Mouse (Mus musculus): Measurements from ENCODE around the gene Nipa1.
A peak's percentile ranks its signal among the peaks of the same experiment; 100 is the strongest.
"Not testable (repeated sequence)": the region's sequence is repeated elsewhere in the genome, so short reads cannot be mapped to it uniquely, and the experiment has no call there.

The Nipa1 gene

DNA sequence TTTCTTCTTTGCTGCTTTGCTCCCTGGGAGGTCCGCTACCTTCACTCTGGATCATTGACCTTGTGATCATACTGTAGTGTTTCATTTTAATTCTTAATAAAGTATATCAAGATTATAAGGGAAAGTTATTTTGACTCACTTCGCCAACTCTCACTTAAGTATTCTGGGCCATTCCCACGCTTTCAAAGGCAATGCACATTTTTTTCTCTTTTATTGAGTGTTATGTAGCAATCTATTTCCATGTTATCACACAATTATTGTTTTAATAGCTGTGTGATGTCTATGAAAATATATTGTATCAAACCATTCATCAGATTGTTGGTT is at the start of gene Nipa1:
Nipa1 (minus strand) TSS at position 25 of the 324 bp plus-strand sequence.
- no peak for DNase-seq (ENCODE audit: low spot score)

DNA sequence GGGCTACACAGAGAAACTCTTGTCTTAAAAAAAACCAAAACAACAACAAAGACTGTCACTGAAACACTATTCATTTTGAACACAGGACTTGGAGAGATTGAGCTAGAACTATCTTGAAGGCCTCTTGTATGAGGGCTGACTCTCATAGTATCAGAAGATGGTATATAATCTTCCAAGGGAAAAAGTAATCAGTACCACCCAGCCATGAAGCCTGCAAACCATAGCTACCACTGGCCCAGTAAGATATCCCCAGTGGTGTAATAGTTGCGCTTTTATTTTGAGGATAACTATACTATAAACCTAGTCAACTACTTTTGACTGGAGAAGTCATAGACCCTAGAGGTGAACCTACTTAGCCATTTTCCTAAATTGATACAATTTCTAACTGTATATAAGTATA is 46.9 kb upstream of the Nipa1 start:
- DNase-seq (ENCODE audit: low spot score): no peak

DNA sequence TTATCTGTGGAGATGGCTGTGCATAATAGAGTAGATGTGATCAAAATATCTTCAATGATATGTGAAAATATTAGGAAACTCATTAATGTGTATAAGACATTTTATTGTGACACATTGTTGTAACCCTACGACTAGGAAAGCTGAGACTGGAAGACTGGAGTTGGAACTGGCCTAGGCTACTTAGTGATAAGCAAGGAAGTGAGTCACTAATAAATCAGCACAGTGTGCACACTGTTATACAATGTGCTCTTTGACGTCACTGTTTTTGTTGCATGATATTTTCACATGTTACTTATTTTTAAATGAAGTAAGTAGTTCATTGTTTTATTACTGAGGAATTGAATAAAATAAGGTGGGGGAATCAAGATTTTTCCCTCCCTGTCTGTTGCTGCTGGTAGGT is 46.4 kb upstream of the Nipa1 start:
- DNase-seq (ENCODE audit: low spot score): no peak

DNA sequence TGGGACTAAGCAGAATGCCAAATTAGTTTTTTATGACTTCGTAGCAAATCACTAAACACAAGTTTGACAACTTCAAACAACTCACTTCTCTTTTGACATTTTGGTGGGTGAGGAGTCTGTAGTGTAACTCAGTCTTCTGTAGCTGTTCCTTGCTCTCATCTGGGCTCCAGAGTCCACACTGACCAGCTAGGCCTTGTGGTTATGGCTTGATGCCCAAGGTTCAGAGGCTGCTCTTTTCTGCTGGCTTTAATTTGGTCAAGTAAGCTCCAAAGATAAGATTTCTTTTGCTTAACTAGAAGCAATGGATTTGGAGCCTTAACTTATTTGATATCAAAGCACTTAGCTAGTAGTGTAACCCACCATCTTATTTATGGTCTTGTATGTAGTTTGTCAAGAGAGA is 45.1 kb upstream of the Nipa1 start:
- no peak for DNase-seq (ENCODE audit: low spot score)

DNA sequence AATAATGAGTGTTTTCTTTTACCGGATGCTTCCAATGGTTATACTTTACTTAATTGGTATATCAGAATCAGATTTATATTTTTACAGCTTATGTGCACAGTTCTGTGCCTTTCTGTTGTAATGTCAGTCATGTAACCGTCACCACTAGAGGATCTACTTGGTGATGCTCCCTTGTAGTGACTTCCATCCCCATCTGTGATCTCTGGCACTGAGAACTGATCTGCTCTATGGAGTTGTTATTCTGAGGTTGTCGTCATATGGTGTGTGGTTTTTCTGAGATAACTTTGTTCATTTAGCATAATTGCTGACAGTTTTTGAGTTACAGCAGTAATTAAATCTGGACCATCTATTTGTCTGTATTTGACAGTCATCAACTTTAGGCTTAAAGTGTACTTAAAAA is 35.6 kb upstream of the Nipa1 start:
- DNase-seq (ENCODE audit: low spot score): no peak

DNA sequence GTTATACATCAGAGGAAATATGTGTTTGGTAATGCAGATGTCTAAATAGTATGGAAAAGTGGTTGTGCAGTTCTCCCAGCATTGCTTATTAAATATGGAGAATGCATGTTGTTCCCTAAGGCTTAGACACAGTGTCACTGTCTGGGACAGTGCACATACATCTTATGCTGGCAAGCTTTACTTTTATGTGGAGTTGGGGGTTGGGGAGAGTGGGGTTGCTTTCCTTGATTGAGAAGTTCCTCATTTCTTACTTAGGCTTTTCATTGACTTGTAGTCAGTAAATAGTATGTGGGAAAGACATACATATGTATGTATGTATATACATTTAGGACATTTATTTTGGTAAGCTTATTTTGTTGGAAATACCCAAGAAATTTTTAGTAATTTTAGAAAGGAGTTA is 33.2 kb upstream of the Nipa1 start:
- no peak for DNase-seq (ENCODE audit: low spot score)

DNA sequence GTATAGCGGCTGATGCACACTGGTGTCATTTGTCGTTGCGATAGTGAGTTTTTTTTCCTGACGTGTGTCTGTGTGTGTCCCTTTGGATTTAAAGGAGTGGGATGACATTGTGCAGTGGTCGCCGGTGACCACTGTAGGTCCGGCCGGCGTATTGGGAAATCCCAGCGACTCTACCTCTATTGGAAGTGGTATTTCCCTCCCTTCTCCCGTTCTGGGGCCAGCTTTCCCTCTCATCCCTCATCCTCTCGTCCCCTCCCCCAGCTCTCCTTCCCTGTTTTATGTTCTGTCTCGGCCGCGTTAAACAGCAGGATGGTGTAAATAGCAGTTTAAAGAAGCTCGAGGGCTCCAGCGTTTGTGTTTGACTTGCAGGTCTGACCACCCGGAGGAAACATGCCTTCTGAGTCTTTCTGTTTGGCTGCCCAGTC is 30.7 kb upstream of the Nipa1 start:
- DNase-seq (ENCODE audit: low spot score): peak; percentile 10

DNA sequence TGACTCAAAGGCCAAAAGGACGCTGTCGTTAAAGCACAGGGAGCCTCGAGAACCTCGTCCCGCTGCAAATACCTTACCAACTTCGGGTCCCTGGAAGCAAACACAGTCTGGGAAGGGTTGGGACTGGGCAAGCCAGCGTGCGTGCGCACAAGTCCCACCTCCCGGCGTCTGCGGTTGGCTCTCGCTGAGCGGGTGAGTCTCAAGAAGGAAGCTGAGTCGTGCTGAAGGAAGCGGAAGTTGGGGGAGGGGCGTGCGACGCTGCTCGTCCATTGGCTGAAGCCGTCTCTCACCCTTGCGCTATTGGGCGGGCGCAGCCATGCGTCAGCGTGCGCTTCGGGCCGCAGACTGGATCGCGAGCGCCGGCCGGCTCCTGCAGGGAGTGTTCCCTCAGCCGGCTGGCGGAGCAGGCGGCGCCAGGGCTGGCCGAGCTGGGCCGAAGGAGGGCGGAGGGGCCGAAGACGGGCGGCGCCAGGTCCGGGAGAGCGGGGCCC is 30.1 kb upstream of the Nipa1 start, which contains the start of gene Herc2:
Herc2 (plus strand) TSS at position 366 of the 491 bp plus-strand sequence.
- peak; percentile 100 for DNase-seq (ENCODE audit: low spot score)

DNA sequence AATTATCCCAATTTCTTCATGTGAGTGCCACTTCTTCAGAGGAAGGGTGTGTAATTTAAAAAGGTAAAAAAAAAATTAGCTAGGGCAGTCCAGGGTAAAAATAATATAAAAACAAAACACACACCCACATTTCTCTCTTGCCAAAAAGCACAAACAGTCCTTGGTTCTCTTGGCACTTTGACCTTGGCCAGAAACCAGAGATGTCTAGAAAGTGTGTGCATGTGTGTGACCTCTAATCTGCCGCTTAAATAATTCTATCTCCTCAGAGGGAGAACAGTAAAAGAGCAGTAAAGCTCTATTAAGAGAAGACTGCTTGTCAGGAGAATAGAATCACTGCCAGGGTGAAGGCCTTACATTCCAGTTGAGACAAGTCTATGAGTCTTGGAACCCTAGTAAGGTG is 27.4 kb upstream of the Nipa1 start:
- no peak for DNase-seq (ENCODE audit: low spot score)

DNA sequence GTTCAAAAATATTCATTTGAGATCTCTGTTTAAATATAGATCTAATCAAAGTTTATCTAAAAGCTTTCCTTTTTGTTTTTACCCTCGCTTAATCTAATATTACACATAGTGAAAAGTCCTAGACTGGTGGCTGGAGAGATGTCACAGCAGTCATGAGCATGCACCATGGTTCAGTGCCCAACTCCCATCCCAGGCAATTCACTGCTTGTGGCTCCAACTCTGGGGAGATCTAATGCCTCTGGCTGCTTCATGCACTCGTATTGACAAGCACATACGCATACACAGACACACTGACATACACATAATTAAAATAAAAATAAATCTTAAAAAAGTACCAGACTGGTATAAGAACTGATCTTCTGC is 24.5 kb upstream of the Nipa1 start:
- DNase-seq (ENCODE audit: low spot score): no peak

DNA sequence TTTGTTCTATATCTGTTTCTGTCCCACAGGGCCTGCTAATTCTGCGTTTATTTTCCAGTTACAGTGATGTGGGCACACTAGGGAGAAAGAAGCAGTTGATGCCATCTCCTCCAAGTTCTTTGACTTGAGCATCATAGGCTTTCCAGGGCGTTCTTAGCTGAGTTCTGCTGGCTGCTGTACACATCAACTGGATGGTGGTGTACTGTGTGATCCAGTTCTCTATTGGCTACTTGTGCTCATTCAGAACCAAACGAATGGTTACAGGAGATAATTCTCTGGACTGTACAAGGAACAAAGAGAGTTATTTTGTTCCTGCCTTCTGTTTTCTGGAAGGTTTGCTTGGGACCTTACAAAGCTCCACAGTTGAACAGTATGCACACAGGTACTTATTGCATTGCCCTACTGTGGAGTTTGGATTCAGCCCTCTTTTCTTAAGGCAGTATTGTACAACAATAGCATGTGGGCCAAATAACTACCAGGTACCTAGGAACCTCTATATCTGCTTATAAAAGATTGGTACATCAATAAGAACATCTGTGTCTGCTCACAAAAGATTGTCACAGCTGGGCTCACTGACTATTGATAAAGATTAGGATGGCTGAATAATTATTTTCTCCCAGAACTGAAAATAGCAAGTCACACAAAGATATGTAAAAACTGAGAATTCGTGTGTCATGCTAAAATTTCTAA is 24.0 kb upstream of the Nipa1 start:
- DNase-seq (ENCODE audit: low spot score): no peak

DNA sequence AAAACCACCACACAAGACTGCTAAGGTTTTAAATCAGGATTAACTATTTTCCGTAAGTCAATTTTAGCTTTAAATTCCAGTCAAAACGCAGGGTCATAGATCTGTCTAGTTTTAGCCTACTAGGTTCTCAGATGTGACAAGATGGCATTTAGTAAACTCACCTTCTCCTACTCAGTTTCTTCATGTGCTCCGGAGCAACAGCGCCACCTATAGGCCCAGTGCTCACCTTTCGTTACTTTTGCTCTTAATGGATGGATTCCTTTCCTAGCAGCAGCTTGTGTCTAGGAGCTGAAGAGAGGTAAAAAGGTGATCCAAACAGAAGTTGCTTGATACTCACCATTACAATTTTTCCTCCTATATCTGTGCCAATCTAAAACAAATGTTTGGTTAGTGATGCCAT is 22.6 kb upstream of the Nipa1 start:
- peak; percentile 75 for DNase-seq (ENCODE audit: low spot score)

DNA sequence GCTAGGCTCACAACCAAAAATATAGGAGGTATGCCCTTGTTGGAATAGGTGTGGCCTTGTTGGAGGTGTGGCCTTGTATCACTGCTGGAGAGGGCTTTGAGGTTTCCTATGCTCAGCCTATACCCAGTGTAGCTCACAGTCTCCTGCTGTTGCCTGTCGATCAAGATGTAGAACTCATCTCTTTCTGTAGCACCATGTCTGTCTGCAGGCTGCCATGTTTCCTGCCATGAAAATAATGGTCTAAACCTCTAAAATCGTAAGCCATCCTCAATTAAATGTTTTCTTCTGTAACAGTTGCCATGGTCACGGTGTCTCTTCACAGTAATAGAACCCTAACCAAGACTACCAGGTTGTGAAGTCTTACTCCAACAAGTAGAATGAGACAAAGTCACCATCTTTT is 3.8 kb upstream of the Nipa1 start:
- no peak for DNase-seq (ENCODE audit: low spot score)

DNA sequence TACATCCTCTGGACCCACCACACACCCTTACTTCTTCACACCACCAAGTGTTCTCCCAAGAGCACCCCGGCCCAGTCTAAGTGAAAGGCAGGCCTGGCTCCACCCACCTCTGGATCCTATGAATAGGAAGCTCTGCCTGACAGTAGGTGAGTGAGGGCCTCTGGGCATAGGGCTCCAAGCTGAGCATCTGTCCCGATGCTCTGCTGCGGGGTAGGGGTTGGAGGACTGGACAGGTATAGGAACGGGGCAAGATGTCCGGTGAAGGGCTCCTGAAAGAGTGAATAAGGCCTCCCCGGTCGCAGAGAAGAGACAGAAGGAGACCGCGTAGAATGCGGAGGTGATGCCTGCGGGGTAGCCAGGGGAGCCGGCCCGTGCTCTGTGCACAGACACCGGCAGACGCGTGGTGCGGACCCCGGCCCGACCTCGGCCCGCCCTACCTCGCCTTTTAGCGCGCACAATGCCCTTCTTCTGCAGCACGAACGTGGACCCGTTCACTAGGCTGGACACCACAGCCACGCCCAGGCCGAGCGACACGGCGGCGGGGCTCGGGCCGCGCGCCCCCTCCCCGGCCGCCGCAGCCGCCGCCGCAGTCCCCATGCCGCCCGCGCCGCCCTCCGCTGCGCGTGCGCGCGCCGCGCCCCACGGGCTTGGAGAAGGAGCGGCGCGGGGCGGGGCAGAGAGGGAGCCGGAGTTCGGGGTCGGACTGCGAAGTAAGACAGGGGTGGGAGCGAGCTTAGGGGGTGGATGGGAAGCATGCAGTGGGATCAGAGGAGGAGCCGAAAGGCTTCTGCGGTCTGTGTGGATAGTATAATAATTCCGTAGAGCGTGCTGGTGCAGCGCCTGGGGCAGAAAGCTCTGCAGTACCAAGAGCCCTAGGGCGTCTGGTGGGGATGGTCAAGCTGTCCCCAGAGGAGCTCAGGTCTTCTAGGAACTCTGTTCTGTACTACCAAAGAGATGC is 503 bp downstream of the Nipa1 start:
- DNase-seq (ENCODE audit: low spot score): peak; percentile 22

DNA sequence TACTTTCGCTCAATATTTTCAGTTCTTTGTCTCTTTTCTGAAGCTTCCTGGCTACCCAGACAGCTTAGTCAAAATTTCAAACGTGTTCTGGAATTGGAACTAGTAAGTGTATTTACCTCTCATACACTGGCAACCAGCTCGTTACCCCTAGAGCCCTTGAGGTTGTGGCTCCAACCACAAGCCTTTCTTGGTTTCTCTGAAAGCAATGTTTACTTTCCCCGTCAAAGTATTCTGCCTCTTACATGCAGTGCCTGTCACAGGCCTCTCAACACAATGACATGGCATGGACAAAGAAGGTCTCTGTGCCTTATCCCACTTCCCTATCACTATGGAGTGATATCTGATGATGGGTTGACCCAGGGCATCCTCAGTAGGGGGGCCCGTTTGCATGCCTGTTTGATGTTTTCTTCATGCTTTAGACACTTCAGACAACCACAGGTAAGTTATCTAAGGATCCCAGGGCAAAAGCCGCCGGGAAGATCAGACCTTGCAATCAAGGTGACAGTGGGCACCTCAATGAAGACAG is 1.2 kb downstream of the Nipa1 start:
- DNase-seq (ENCODE audit: low spot score): peak; percentile 56

DNA sequence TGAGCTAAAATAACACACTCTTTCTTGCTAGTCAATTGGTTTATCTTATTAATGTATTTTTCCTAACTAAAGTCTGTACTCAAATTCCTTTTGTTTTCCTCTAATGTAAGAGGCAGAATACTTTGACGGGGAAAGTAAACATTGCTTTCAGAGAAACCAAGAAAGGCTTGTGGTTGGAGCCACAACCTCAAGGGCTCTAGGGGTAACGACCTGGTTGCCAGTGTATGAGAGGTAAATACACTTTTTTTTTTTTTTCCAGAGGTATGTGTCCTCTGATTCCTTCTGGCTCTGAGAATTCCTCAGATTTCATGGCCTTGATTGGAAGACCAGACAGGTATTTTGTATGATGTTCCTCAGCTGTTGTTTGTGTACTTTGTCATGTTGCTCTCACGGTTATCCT is 2.0 kb downstream of the Nipa1 start:
- DNase-seq (ENCODE audit: low spot score): peak; percentile 42

DNA sequence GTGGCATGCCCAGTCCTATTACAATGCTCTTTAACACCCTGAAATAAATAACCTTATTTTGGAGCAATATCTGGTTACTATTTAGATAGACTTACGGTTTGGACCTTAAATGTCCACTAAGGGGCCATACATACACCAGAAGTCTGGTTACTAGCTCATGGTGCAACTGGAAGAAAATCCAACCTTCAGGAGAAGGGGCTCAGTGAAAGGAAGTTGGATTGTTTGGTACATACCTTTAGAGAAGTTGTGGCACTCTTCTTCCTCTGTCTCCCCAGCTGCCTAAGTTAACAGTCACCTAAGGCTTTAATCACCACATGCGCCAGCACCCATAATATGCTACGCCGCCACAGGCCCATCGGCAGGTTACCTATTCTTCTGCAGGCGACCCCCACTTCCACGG is 3.9 kb downstream of the Nipa1 start:
- no peak for DNase-seq (ENCODE audit: low spot score)

DNA sequence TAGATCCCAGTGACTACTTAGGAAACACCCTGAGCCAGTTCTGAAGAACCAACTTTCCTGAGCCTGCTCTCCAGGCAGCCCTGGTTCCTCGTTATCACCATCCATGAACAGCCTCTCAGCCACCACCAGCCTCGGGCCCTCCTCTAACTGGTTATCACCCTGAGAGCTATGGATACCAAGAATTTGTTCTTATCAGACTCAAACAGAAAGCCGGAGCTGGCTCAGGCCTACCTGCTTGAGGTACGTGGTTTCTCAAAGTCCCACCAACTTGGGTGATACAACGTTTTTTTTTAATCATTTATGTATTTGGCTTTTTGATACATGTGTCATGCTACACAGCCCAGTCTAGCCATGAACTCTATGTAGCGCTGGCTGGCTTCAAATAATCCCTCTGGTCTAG is 4.6 kb downstream of the Nipa1 start:
- DNase-seq (ENCODE audit: low spot score): no peak

DNA sequence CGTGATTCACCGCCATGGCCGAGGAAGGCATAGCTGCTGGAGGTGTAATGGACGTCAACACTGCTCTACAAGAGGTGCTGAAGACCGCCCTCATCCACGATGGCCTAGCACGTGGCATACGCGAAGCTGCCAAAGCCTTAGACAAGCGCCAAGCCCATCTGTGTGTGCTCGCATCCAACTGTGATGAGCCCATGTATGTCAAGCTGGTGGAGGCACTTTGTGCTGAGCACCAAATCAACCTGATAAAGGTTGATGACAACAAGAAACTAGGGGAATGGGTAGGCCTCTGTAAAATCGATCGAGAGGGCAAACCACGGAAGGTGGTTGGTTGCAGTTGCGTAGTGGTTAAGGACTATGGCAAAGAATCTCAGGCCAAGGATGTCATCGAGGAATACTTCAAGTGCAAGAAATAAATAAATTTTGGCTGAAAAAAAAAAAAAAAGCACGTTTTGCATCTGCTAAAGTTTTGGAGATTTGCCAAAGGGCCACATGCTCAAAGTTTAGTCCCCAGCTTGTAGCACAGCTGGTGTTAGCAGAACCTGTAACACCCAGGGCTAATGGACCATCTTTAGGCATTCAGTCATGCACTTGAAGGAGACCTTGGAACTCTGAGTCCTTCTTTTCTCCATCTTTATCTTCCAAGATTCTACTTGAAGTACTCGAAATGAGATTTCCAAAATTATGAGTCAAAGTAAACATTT is 5.6 kb downstream of the Nipa1 start:
- not testable (repeated sequence) for DNase-seq (ENCODE audit: low spot score)

DNA sequence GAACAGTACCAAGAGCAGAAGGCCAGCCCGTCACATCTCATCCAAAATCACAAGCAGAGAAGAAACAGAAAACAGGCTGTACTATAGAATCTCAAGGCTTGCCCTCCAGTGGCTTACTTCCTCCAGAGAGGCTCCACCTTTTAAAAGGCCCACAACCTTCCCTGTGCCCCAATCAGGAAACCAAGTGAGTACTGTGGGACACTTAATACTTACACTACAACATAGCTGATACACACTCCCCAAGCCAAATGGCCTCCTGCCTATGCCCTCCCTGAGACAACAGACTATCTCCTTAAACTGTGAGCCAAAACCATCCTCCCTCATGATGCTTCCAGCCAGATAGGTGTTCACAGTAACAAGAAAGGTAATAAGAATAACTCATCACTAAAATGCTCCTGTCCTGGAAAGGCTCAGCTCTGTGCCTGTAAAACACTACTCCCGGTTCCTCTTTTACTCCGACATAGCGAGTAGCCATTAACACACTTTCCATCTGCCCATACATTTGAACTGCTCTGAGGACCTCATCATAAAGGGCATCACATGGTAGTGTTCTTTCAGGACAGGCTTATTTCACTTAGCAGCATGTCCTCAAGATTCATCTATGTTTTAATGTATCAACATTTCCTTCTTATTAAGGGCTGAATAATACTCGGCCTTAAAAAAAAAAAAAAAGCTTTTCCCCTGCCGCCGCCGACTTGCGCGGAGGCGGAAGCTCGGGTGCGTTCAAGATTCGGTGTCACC is 6.3 kb downstream of the Nipa1 start:
- no peak for DNase-seq (ENCODE audit: low spot score)

DNA sequence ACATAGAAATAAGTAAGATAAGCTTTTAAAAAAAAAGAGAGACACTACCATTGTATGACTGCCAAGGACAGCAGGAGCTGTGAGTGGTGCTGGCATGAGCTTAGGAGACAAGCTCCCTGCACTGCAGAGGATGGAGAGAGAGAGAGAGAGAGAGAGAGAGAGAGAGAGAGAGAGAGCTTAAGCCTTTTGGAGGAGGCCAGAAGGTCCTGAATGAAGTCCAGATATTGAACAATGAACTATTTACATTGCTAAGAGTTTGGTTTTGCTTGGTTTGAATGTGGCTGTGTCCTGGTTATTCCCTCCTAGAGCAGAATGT is 8.8 kb downstream of the Nipa1 start:
- no peak for DNase-seq (ENCODE audit: low spot score)
